Mouse (Mus musculus): ENCODE measurements around the gene Ankrd13a.

DNA sequence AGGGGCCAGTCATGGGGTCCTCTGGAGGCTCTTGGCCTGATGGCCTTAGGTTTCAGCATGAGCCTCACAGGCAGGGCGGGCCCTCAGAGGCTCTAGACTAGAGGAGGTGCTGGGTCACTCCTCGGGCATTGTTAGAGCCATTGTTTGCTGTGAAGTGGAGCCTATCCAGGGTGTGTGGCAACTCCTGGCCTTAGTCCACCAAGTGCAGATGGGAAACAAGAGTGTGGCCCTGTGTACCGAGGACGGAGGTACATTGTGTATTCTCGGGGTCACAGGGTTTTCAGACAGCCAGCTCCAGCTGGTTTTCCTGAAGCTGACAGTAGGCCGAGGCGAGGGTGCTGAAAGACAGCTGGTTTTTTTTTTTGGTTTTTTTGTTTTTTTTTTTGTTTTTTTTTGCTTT is 18.8 kb downstream of the Ankrd13a start:
- TF ChIP-seq FLI1 (IDR thresholded peaks at IDR 0.05; ENCODE audit: low read length): no peak
- TF ChIP-seq GATA1 (IDR thresholded peaks at IDR 0.05; ENCODE audit: borderline replicate concordance, low read length): no peak
